Mouse (Mus musculus) lung, embryonic 16.5 days (tissue): ENCODE measurements around the gene Antxr1. TPM values are rescaled to one million over a fixed set of nuclear protein-coding genes. Genes with fewer than 3 reads are reported as not detected.

Experiments
- ATAC-seq: fragments of 200-750 bp; cut with Nextera tagmentation; 2 replicates; pipeline ENCODE4 v1.8.0; 2017; ENCODE audit warnings: low read depth, mild to moderate bottlenecking, moderate library complexity
- H3K27ac ChIP-seq: fragments of 300-500 bp; sonication (generic); 2 replicates; pipeline ENCODE4 v1.5.1; 2014; ENCODE audit warnings: mild to moderate bottlenecking, control low read depth, low read length
- H3K27me3 ChIP-seq: fragments of 300-500 bp; sonication (generic); 2 replicates; pipeline ENCODE4 v1.6.1; 2014; ENCODE audit warnings: low read depth, low read length, mixed read lengths; ENCODE audit not compliant: control insufficient read depth, insufficient read depth
- H3K36me3 ChIP-seq: fragments of 300-500 bp; sonication (generic); 2 replicates; pipeline ENCODE4 v1.6.1; 2014; ENCODE audit warnings: low read length; ENCODE audit not compliant: control insufficient read depth, insufficient read depth
- H3K4me1 ChIP-seq: fragments of 300-500 bp; sonication (generic); replicated peaks from 2 replicates; pipeline ENCODE4 v1.6.1; 2014; ENCODE audit warnings: low read length, mixed read lengths; ENCODE audit not compliant: control insufficient read depth, insufficient read depth
- H3K4me2 ChIP-seq: fragments of 300-500 bp; sonication (generic); 2 replicates; pipeline ENCODE4 v1.6.1; 2014; ENCODE audit warnings: low read depth, low read length, control low read depth
- H3K4me3 ChIP-seq: fragments of 300-500 bp; sonication (generic); 2 replicates; pipeline ENCODE4 v1.5.1; 2014; ENCODE audit warnings: mild to moderate bottlenecking, low read length, control low read depth
- H3K9ac ChIP-seq: fragments of 300-500 bp; sonication (generic); 2 replicates; pipeline ENCODE4 v1.6.1; 2014; ENCODE audit warnings: low read length, control low read depth
- H3K9me3 ChIP-seq: fragments of 300-500 bp; sonication (generic); 2 replicates; pipeline ENCODE4 v1.6.1; 2016; ENCODE audit warnings: low read length; ENCODE audit not compliant: control insufficient read depth
- WGBS: fragments of 180-500 bp; shearing (Covaris S2); extraction: QIAGEN DNeasy Blood & Tissue Kit; methylation state at CpG from one replicate; pipeline ENCODE4 v1.1.7; 2014; 5-methylcytosine and 5-hydroxymethylcytosine counted together
- polyA plus RNA-seq: library from polyadenylated mRNA; unstranded; fragments of >200 nt; fragmentation: Nextera tagmentation; extraction: Ambion mirVana; gene quantifications from 2 replicates; pipeline ENCODE4 v1.2.1, GENCODE M21; 2015

Antxr1 gene
- polyA plus RNA-seq, 1 experiment from 2014 or later = 11.4 TPM

DNA sequence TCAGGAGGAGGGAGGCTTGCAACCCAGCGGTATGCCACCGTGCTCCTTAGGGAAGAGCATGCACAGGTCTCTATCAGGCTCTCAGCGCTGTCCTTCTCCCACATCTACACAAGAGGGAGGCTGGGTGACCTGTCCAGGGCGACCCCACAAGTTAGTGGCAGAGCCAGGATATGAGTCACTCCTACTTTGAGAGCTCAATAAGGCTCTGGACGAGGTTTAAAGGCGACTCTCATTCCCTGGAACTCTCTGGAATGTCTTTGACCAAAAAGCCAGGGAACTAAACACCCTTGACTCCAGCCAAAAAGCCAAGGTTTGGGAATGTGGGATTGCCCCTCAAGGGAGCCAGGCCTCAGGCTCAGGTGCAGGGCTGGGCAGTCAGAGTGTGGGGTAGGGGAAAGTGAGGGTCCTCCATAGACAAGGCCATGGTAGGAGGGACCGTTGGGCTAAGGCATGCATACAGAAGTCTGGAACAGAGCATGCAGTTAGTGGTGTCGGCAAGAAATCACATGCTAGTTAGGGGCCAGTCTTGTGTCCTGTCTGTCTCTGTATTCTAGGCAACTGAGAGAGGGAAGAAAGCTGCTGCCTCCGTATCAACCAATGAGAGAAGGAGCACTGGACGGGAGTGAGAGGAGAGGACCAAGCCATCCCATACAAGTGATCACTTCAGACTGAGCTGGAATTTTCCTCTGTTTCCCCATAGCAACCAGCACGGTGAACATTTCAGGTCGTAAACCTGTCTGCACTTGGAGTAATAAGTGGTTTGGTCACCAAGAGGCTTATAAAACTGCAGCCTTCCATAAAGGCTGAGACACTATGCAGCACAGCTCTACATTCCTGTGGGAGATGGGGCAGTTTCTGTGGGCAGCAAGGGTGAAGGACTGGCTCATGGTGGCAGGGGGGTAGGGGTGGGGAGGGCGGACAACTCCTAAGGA is 116.3 kb downstream of the Antxr1 start:
- no peak for ATAC-seq
- no peak overlapping the region for H3K4me2 ChIP-seq
- no peaks in the 10 kb centered on the region for H3K27me3 ChIP-seq
- H3K4me3 ChIP-seq = no peak overlapping the region
- H3K36me3 ChIP-seq = no peaks in the 10 kb centered on the region
- H3K9ac ChIP-seq = no peak overlapping the region
- H3K9me3 ChIP-seq = no peaks in the 10 kb centered on the region
- peak overlapping the region; percentile 13; the same call in 1 of the 2 replicates for H3K27ac ChIP-seq
- peaks cover 31% of the 10 kb centered on the region for H3K4me1 ChIP-seq
- 56% methylated on average over 13 of the region's 13 CpGs for WGBS

DNA sequence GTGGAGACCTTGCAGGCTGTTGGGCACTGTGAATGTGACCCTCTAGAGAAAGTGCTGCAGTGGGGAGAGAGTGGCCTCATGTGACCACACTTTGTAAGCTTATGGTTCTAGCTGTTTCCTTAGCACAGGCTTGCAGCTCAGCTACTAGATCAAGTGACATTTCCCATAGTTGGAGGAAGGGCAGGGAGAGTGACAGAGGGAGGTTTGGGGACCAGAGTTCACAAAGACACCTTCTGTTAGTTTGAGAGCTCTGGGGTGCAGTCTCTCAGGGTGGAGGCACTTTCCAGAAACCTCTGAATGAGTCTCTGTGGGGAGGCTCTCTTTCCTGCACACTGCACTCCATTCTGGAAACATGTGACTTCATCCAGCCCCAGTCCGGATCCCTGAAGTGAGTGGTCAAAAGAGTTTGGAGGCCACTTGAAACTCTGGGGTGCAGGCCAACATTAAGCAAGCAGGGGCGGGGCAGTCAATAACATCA is 119.5 kb downstream of the Antxr1 start:
- 52% methylated on average over 2 of the region's 2 CpGs for WGBS
- Histone ChIP-seq H3K36me3 (no peaks in the 10 kb centered on the region), H3K27me3 (no peaks in the 10 kb centered on the region), H3K4me1 (peaks cover 10% of the 10 kb centered on the region), H3K9ac (no peak overlapping the region), H3K9me3 (0 out of 2 replicates have a peak, but pooled peaks cover 4% of the 10 kb centered on the region), H3K4me3 (no peak overlapping the region), H3K27ac (peak overlapping the region; percentile 38; the same call in 1 of the 2 replicates), H3K4me2 (no peak overlapping the region)
- ATAC-seq = peak; percentile 43; the same call in 1 of the 2 replicates

DNA sequence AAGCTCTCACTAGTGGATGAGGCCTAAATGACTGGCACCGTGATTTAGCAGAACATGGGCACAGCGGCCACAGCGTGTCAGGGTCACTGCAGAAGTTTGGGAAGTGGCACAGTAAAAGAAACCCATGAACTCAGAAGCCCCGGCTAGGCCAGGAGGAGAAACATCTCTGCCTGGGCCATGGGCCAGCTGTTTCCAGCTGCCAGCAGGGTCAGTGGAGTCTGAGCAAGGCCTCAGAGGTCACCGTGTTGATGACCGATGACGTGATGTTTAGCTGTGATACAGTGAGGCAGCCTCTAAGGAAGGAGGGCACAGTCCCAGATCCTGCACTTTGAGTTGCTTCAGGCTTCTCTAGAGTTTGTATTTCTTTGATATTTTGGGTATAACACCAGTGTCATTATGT is 122.4 kb downstream of the Antxr1 start:
- H3K4me1 ChIP-seq = peaks cover 10% of the 10 kb centered on the region
- H3K36me3 ChIP-seq = no peaks in the 10 kb centered on the region
- WGBS = 47% methylated on average over 7 of the region's 7 CpGs

DNA sequence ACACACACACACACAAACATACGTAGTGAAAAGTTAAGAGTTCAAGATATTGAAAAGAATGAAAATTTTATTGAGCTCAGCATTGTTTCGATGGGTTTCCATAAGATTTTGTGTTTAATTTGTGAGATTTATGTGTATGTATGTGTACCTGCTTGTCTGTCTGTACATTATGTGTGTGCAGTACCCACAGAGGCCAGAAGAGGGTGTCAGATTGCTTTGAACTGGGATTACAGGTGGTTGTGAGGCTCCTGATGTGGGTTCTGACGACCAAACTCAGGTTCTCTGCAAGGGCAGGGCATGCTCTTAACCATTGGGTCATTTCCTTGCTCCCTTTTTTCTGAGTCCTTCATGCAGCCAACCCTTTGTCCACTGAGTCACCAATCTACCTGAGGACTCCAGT is 124.1 kb downstream of the Antxr1 start:
- Histone ChIP-seq H3K4me2 (no peak overlapping the region), H3K27me3 (no peaks in the 10 kb centered on the region), H3K4me3 (no peak overlapping the region), H3K9me3 (0 out of 2 replicates have a peak, but pooled peaks cover 4% of the 10 kb centered on the region), H3K36me3 (no peaks in the 10 kb centered on the region), H3K9ac (no peak overlapping the region), H3K27ac (no peak overlapping the region), H3K4me1 (peaks cover 10% of the 10 kb centered on the region)
- WGBS = 88% methylated on average over 3 of the region's 3 CpGs
- no peak for ATAC-seq

More for the DNA sequence above, 122.4 kb downstream of the Antxr1 start:
- H3K9ac ChIP-seq = no peak overlapping the region
- no peak for ATAC-seq
- H3K4me2 ChIP-seq = no peak overlapping the region
- H3K27me3 ChIP-seq = no peaks in the 10 kb centered on the region
- no peak overlapping the region for H3K4me3 ChIP-seq
- 0 out of 2 replicates have a peak, but pooled peaks cover 4% of the 10 kb centered on the region for H3K9me3 ChIP-seq
- H3K27ac ChIP-seq = no peak overlapping the region

- WGBS = 48% methylated on average over 13 of the region's 13 CpGs
- 0 out of 2 replicates have a peak, but pooled peaks cover 4% of the 10 kb centered on the region for H3K9me3 ChIP-seq
- peaks cover 1% of the 10 kb centered on the region; the same call in 1 of the 2 replicates for H3K36me3 ChIP-seq
- no peak overlapping the region for H3K9ac ChIP-seq
- H3K4me3 ChIP-seq = no peak overlapping the region
- ATAC-seq = peak; percentile 74
- H3K4me1 ChIP-seq = peaks cover 2% of the 10 kb centered on the region; the same call in 1 of the 2 replicates
- no peaks in the 10 kb centered on the region for H3K27me3 ChIP-seq
- H3K27ac ChIP-seq = peak overlapping the region; percentile 32; the same call in 1 of the 2 replicates
- H3K4me2 ChIP-seq = no peak overlapping the region
These were observed 128.1 kb downstream of the Antxr1 start for GRCm38 (mm10) chr6:87207373-87207982.

DNA sequence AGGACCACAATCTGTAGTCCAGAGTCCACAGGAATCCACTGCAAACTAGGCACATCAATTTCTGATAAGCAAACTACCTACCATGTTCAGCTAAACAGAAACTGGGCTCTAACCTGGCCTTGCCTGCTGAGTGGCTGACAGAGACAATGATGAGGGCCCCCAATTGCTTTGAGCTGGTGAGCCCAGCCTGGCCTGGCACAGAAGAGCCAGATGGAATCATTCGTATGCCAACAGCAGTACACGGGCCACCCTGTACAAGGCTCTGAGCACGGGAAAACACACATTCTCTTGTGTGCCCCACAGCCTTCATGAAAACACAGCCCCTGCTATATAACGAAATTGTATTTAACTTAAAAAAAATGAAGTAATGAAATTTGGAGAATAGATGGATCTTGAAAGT is 128.8 kb downstream of the Antxr1 start:
- no peak overlapping the region for H3K9ac ChIP-seq
- peaks cover 3% of the 10 kb centered on the region; the same call in 1 of the 2 replicates for H3K36me3 ChIP-seq
- no peak for ATAC-seq
- no peaks in the 10 kb centered on the region for H3K27me3 ChIP-seq
- 0 out of 2 replicates have a peak, but pooled peaks cover 3% of the 10 kb centered on the region for H3K9me3 ChIP-seq
- H3K4me2 ChIP-seq = no peak overlapping the region
- peaks cover 2% of the 10 kb centered on the region; the same call in 1 of the 2 replicates for H3K4me1 ChIP-seq
- no peak overlapping the region for H3K4me3 ChIP-seq
- WGBS = 88% methylated on average over 4 of the region's 4 CpGs
- H3K27ac ChIP-seq = no peak overlapping the region

- no peak for ATAC-seq
- Histone ChIP-seq H3K4me2 (no peak overlapping the region), H3K27me3 (no peaks in the 10 kb centered on the region), H3K4me1 (peaks cover 2% of the 10 kb centered on the region; the same call in 1 of the 2 replicates), H3K27ac (no peak overlapping the region), H3K4me3 (no peak overlapping the region), H3K36me3 (peaks cover 3% of the 10 kb centered on the region; the same call in 1 of the 2 replicates), H3K9ac (no peak overlapping the region), H3K9me3 (no peaks in the 10 kb centered on the region)
- 77% methylated on average over 4 of the region's 4 CpGs for WGBS
These were observed 132.2 kb downstream of the Antxr1 start for GRCm38 (mm10) chr6:87203467-87203866.

DNA sequence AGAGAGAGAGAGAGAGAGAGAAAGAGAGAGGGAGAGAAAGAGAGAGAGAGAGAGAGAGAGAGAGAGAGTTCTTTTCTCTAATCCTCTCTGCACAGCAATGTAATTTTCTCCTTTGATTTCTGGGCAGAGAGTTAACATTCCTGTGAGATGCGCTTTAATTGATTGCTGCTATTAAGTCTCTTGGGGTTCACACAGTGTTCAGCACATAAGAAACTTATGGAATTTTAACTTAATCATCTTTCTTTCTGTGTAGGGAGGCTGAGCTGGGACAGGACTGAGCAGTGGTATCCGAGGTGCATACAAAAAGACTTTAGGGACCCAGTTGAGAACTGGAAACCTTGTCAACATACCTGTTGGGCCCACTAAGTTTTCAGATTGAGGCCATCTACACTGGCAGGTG is 132.6 kb downstream of the Antxr1 start:
- no peaks in the 10 kb centered on the region for H3K27me3 ChIP-seq
- no peak overlapping the region for H3K4me2 ChIP-seq
- H3K9ac ChIP-seq = no peak overlapping the region
- no peak for ATAC-seq
- H3K4me1 ChIP-seq = peaks cover 2% of the 10 kb centered on the region; the same call in 1 of the 2 replicates
- H3K36me3 ChIP-seq = peaks cover 3% of the 10 kb centered on the region; the same call in 1 of the 2 replicates
- WGBS = 82% methylated on average over 2 of the region's 2 CpGs
- H3K9me3 ChIP-seq = no peaks in the 10 kb centered on the region
- H3K27ac ChIP-seq = no peak overlapping the region
- no peak overlapping the region for H3K4me3 ChIP-seq
